Mouse (Mus musculus) ES-Bruce4 (cell line): ENCODE measurements around the gene Adprh.

ENCODE experiments used
- CTCF ChIP-seq: IDR thresholded peaks from one replicate; pipeline ENCODE4 v1.8.1; 2011; ENCODE audit warnings: low read depth, low read length
- POLR2A ChIP-seq: IDR thresholded peaks from one replicate; pipeline ENCODE4 v1.8.1; 2011; ENCODE audit warnings: low read length; ENCODE audit not compliant: insufficient read depth

- TF ChIP-seq POLR2A (no peak), CTCF (no peak)
These were observed 10.3 kb downstream of the Adprh start for GRCm38 (mm10) chr16:38442216-38442615.
